Mouse (Mus musculus): ENCODE results near the gene Hist1h4f. TPM values are rescaled to one million over a fixed set of nuclear protein-coding genes. Genes with fewer than 3 reads are reported as not detected.

Gene Hist1h4f
- polyA plus RNA-seq, 1 experiment = 10.0 TPM

Other genes with a start within 250 kb of the Hist1h4f start
- 1.7 and 3.0 TPM in 2 replicates for gene Zfp322a, start 182.4 kb downstream of the Hist1h4f start, polyA plus RNA-seq (2012; rRNA removed; ENCODE audit: low replicate concordance)
- gene Abt1, start 127.8 kb downstream of the Hist1h4f start, polyA plus RNA-seq (2012; rRNA removed; ENCODE audit: low replicate concordance) = 3.0 and 4.4 TPM in 2 replicates
- not detected in 2 replicates for gene Btn1a1, start 85.7 kb downstream of the Hist1h4f start, polyA plus RNA-seq (2012; rRNA removed; ENCODE audit: low replicate concordance)
- gene Btn2a2, start 62.8 kb downstream of the Hist1h4f start, polyA plus RNA-seq (2012; rRNA removed; ENCODE audit: low replicate concordance) = not detected in 2 replicates
- gene Hist1h4h, start 20.6 kb downstream of the Hist1h4f start, polyA plus RNA-seq (2012; rRNA removed; ENCODE audit: low replicate concordance) = 57.5 and 141 TPM in 2 replicates
- gene Hist1h2af, start 17.7 kb downstream of the Hist1h4f start, polyA plus RNA-seq (2012; rRNA removed; ENCODE audit: low replicate concordance) = 3.5 and 114 TPM in 2 replicates
- gene Hist1h3g, start 16.2 kb downstream of the Hist1h4f start, polyA plus RNA-seq (2012; rRNA removed; ENCODE audit: low replicate concordance) = 1.4 and 14.2 TPM in 2 replicates
- 0.62 and 1.6 TPM in 2 replicates for gene Hist1h2bh, start 8.3 kb downstream of the Hist1h4f start, polyA plus RNA-seq (2012; rRNA removed; ENCODE audit: low replicate concordance)
- 2.2 and 3.5 TPM in 2 replicates for gene Hist1h3f, start 7.6 kb downstream of the Hist1h4f start, polyA plus RNA-seq (2012; rRNA removed; ENCODE audit: low replicate concordance)
- 0.19 and 0.29 TPM in 2 replicates for gene Hist1h1d, start 1.6 kb upstream of the Hist1h4f start, polyA plus RNA-seq (2012; rRNA removed; ENCODE audit: low replicate concordance)
- gene Hist1h3e, start 10.7 kb upstream of the Hist1h4f start, polyA plus RNA-seq (2012; rRNA removed; ENCODE audit: low replicate concordance) = 4.3 and 14.6 TPM in 2 replicates
- gene Hist1h2ae, start 19.6 kb upstream of the Hist1h4f start, polyA plus RNA-seq (2012; rRNA removed; ENCODE audit: low replicate concordance) = 0.97 and 6.5 TPM in 2 replicates
- gene Hist1h2bg, start 19.7 kb upstream of the Hist1h4f start, polyA plus RNA-seq (2012; rRNA removed; ENCODE audit: low replicate concordance) = 13.0 and 39.0 TPM in 2 replicates
- 7.1 TPM in 1 of 2 replicates, not detected in the other for gene Hist1h2bf, start 22.5 kb upstream of the Hist1h4f start, polyA plus RNA-seq (2012; rRNA removed; ENCODE audit: low replicate concordance)
- gene Hist1h2ad, start 22.7 kb upstream of the Hist1h4f start, polyA plus RNA-seq (2012; rRNA removed; ENCODE audit: low replicate concordance) = 1.2 and 2.4 TPM in 2 replicates
- gene Hist1h3d, start 24.1 kb upstream of the Hist1h4f start, polyA plus RNA-seq (2012; rRNA removed; ENCODE audit: low replicate concordance) = 3.8 and 10.6 TPM in 2 replicates
- gene Hist1h4d, start 29.9 kb upstream of the Hist1h4f start, polyA plus RNA-seq (2012; rRNA removed; ENCODE audit: low replicate concordance) = 3.8 and 10.8 TPM in 2 replicates
- gene Hist1h2be, start 69.5 kb upstream of the Hist1h4f start, polyA plus RNA-seq (2012; rRNA removed; ENCODE audit: low replicate concordance) = 3.5 and 10.2 TPM in 2 replicates
- gene Hist1h1e, start 70.9 kb upstream of the Hist1h4f start, polyA plus RNA-seq (2012; rRNA removed; ENCODE audit: low replicate concordance) = 2.3 and 5.0 TPM in 2 replicates
- 0.29 and 0.85 TPM in 2 replicates for gene Hist1h2ac, start 132.3 kb upstream of the Hist1h4f start, polyA plus RNA-seq (2012; rRNA removed; ENCODE audit: low replicate concordance)
- gene Hist1h2bc, start 132.6 kb upstream of the Hist1h4f start, polyA plus RNA-seq (2012; rRNA removed; ENCODE audit: low replicate concordance) = 245 and 394 TPM in 2 replicates
- gene Hist1h1t, start 144.2 kb upstream of the Hist1h4f start, polyA plus RNA-seq (2012; rRNA removed; ENCODE audit: low replicate concordance) = not detected in 2 replicates
- gene Hist1h4c, start 146.8 kb upstream of the Hist1h4f start, polyA plus RNA-seq (2012; rRNA removed; ENCODE audit: low replicate concordance) = 5.8 TPM in 2 replicates
- 45.6 and 144 TPM in 2 replicates for gene Hfe, start 159.2 kb upstream of the Hist1h4f start, polyA plus RNA-seq (2012; rRNA removed; ENCODE audit: low replicate concordance)
- 73.0 and 92.8 TPM in 2 replicates for gene Hist1h1c, start 187.2 kb upstream of the Hist1h4f start, polyA plus RNA-seq (2012; rRNA removed; ENCODE audit: low replicate concordance)
- 0.89 and 13.7 TPM in 2 replicates for gene Hist1h3c, start 194.0 kb upstream of the Hist1h4f start, polyA plus RNA-seq (2012; rRNA removed; ENCODE audit: low replicate concordance)
- 7.3 and 9.2 TPM in 2 replicates for gene Hist1h2bb, start 195.1 kb upstream of the Hist1h4f start, polyA plus RNA-seq (2012; rRNA removed; ENCODE audit: low replicate concordance)
- gene Hist1h2ab, start 199.5 kb upstream of the Hist1h4f start, polyA plus RNA-seq (2012; rRNA removed; ENCODE audit: low replicate concordance) = 1.4 and 13.7 TPM in 2 replicates
- gene Hist1h3b, start 200.6 kb upstream of the Hist1h4f start, polyA plus RNA-seq (2012; rRNA removed; ENCODE audit: low replicate concordance) = 2.3 and 17.2 TPM in 2 replicates
- gene Hist1h4b, start 205.4 kb upstream of the Hist1h4f start, polyA plus RNA-seq (2012; rRNA removed; ENCODE audit: low replicate concordance) = 7.7 TPM in 1 of 2 replicates, not detected in the other
- 7.6 and 9.8 TPM in 2 replicates for gene Hist1h4a, start 209.6 kb upstream of the Hist1h4f start, polyA plus RNA-seq (2012; rRNA removed; ENCODE audit: low replicate concordance)
- gene Hist1h3a, start 210.7 kb upstream of the Hist1h4f start, polyA plus RNA-seq (2012; rRNA removed; ENCODE audit: low replicate concordance) = 1.3 and 14.9 TPM in 2 replicates
- 0.17 and 0.86 TPM in 2 replicates for gene Hist1h1a, start 212.0 kb upstream of the Hist1h4f start, polyA plus RNA-seq (2012; rRNA removed; ENCODE audit: low replicate concordance)
- gene Trim38, start 218.3 kb upstream of the Hist1h4f start, polyA plus RNA-seq (2012; rRNA removed; ENCODE audit: low replicate concordance) = 0.24 TPM in 1 of 2 replicates, not detected in the other

Measured in subcutaneous adipose tissue, adult 2 months (tissue).